Mouse (Mus musculus) lung, postnatal 0 days (tissue): ENCODE data around the gene Dnah7c.
A peak's percentile ranks its signal among the peaks of the same experiment; 100 is the strongest.

ENCODE experiments used
- CTCF ChIP-seq: IDR thresholded peaks from 2 replicates; pipeline ENCODE4 v1.5.1; 2016; ENCODE audit warnings: antibody characterized with exemption, mild to moderate bottlenecking
- EP300 ChIP-seq: IDR thresholded peaks from 2 replicates; pipeline ENCODE4 v1.6.1; 2016; ENCODE audit warnings: antibody characterized with exemption, mild to moderate bottlenecking, control low read depth

DNA sequence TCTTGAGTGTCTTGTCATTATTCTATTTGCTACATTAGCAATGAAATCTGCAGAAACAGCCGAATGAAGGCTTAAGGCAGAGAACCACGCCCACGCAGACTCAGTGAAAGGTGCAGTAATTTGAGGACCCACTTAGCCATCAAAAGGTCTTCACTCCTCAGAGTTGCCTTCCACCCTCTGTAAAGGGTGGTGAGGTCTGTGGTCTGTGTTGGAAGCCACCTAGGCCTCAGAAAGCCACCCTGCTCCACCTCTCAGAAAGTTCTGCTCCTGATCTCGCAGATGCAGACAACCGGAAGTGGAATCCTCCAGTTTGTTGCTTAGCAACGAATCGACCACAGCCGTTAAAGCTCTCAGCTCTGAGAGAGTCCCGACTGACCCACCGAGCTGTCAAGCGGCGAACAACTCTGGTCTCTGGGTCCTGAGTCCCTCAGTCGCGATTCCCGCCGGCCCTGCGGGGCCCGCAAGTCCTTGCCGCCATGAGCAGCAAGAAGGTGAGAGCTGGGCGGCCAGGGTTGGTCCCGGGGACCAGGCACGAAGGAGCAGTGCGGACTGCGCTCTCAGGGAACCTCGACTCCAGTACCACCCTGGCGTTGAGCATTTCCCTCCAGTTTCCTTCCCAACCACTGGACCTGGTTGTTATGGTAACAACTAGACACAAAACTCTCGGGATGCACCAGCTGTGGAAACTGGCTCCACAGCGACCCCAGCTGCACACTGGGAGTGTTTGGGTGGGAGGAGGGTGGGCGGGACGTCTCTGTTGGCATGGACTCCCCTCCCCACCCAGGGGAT, at the start of gene Dnah7c:
- TF ChIP-seq CTCF (peak; percentile 38), EP300 (no peak)
